Mouse (Mus musculus) embryonic facial prominence, embryonic 11.5 days (tissue): ENCODE measurements around the gene Atp8a1. TPM values are rescaled to one million over a fixed set of nuclear protein-coding genes. Genes with fewer than 3 reads are reported as not detected.

ENCODE experiments used
- ATAC-seq: fragments of 200-750 bp; cut with Nextera tagmentation; replicated peaks from 2 replicates; pipeline ENCODE4 v1.8.0; 2017; ENCODE audit warnings: low read depth; ENCODE audit not compliant: insufficient number of reproducible peaks, low FRiP score, low TSS enrichment
- DNase-seq: peaks from one replicate; pipeline ENCODE4 v3.0.0-alpha.2; 2015; ENCODE audit warnings: low spot score
- H3K27ac ChIP-seq: fragments of 300-500 bp; sonication (generic); replicated peaks from 2 replicates; pipeline ENCODE4 v1.5.1; 2014; ENCODE audit warnings: mild to moderate bottlenecking, low read depth, low read length, control low read depth
- H3K27me3 ChIP-seq: fragments of 300-500 bp; sonication (generic); 2 replicates; pipeline ENCODE4 v1.6.1; 2014; ENCODE audit warnings: mild to moderate bottlenecking, low read length, moderate library complexity, mixed read lengths; ENCODE audit not compliant: control insufficient read depth, insufficient read depth
- H3K36me3 ChIP-seq: fragments of 300-500 bp; sonication (generic); replicated peaks from 2 replicates; pipeline ENCODE4 v1.6.1; 2014; ENCODE audit warnings: low read depth, mild to moderate bottlenecking, low read length, moderate library complexity, mixed read lengths; ENCODE audit not compliant: control insufficient read depth, insufficient read depth
- H3K4me1 ChIP-seq: fragments of 300-500 bp; sonication (generic); 2 replicates; pipeline ENCODE4 v1.6.1; 2014; ENCODE audit warnings: low read length, mixed read lengths; ENCODE audit not compliant: control insufficient read depth, insufficient read depth
- H3K4me2 ChIP-seq: fragments of 300-500 bp; sonication (generic); 2 replicates; pipeline ENCODE4 v1.6.1; 2014; ENCODE audit warnings: low read depth, mild to moderate bottlenecking, control low read depth, low read length, moderate library complexity
- H3K4me3 ChIP-seq: fragments of 300-500 bp; sonication (generic); 2 replicates; pipeline ENCODE4 v1.5.1; 2014; ENCODE audit warnings: low read depth, low read length, control low read depth
- H3K9ac ChIP-seq: fragments of 300-500 bp; sonication (generic); replicated peaks from 2 replicates; pipeline ENCODE4 v1.6.1; 2014; ENCODE audit warnings: mild to moderate bottlenecking, control low read depth, low read length
- H3K9me3 ChIP-seq: fragments of 300-500 bp; sonication (generic); replicated peaks from 2 replicates; pipeline ENCODE4 v1.6.1; 2016; ENCODE audit warnings: mild to moderate bottlenecking, low read length, inconsistent platforms, mixed read lengths; ENCODE audit not compliant: control insufficient read depth
- WGBS: fragments of 180-500 bp; shearing (Covaris S2); extraction: QIAGEN DNeasy Blood & Tissue Kit; methylation state at CpG from one replicate; pipeline ENCODE4 v1.1.7; 2014; 5-methylcytosine and 5-hydroxymethylcytosine counted together
- polyA plus RNA-seq: library from polyadenylated mRNA; unstranded; fragments of >200 nt; fragmentation: Nextera tagmentation; extraction: Ambion mirVana; gene quantifications from 2 replicates; pipeline ENCODE4 v1.2.1, GENCODE M21; 2014

The Atp8a1 gene
- polyA plus RNA-seq, 1 experiment from 2014 or later: 14.9 TPM

GRCm38 (mm10) chr5:67863950-67864391 lies 16.7 kb upstream of the Atp8a1 start:
- no peak overlapping the region for H3K9ac ChIP-seq
- no peaks in the 10 kb centered on the region for H3K4me1 ChIP-seq
- no peaks in the 10 kb centered on the region for H3K36me3 ChIP-seq
- H3K27ac ChIP-seq: no peak overlapping the region
- no peak overlapping the region for H3K4me3 ChIP-seq
- 56% methylated on average over 10 of the region's 10 CpGs for WGBS
- ATAC-seq (no peak), DNase-seq (peak; percentile 15)
- no peaks in the 10 kb centered on the region for H3K27me3 ChIP-seq
- H3K9me3 ChIP-seq: no peaks in the 10 kb centered on the region
- H3K4me2 ChIP-seq: no peak overlapping the region

GRCm38 (mm10) chr5:67854963-67855606 lies 7.9 kb upstream of the Atp8a1 start:
- no peak overlapping the region for H3K27ac ChIP-seq
- H3K9ac ChIP-seq: no peak overlapping the region
- no peaks in the 10 kb centered on the region for H3K36me3 ChIP-seq
- DNase-seq (no peak), ATAC-seq (no peak)
- 83% methylated on average over 6 of the region's 6 CpGs for WGBS
- H3K9me3 ChIP-seq: no peaks in the 10 kb centered on the region
- H3K4me3 ChIP-seq: no peak overlapping the region
- H3K27me3 ChIP-seq: no peaks in the 10 kb centered on the region
- H3K4me1 ChIP-seq: no peaks in the 10 kb centered on the region
- no peak overlapping the region for H3K4me2 ChIP-seq

- no peaks in the 10 kb centered on the region for H3K27me3 ChIP-seq
Observed at GRCm38 (mm10) chr5:67852860-67853259, 5.6 kb upstream of the Atp8a1 start.

GRCm38 (mm10) chr5:67849411-67849810 lies 2.2 kb upstream of the Atp8a1 start:
- no peak for DNase-seq
- H3K4me2 ChIP-seq: no peak overlapping the region
- no peak overlapping the region for H3K4me3 ChIP-seq
- WGBS: 69% methylated on average over 4 of the region's 4 CpGs
- H3K9me3 ChIP-seq: no peaks in the 10 kb centered on the region
- H3K36me3 ChIP-seq: no peaks in the 10 kb centered on the region
- ATAC-seq: no peak
- no peak overlapping the region for H3K27ac ChIP-seq
- H3K27me3 ChIP-seq: 0 out of 2 replicates have a peak, but pooled peaks cover 2% of the 10 kb centered on the region
- H3K9ac ChIP-seq: no peak overlapping the region
- H3K4me1 ChIP-seq: no peaks in the 10 kb centered on the region

More at GRCm38 (mm10) chr5:67852860-67853259, 5.6 kb upstream of the Atp8a1 start:
- H3K36me3 ChIP-seq: no peaks in the 10 kb centered on the region
- 76% methylated on average over 2 of the region's 2 CpGs for WGBS
- no peak overlapping the region for H3K4me2 ChIP-seq
- no peak overlapping the region for H3K4me3 ChIP-seq
- no peaks in the 10 kb centered on the region for H3K4me1 ChIP-seq
- no peaks in the 10 kb centered on the region for H3K9me3 ChIP-seq
- DNase-seq (no peak), ATAC-seq (no peak)
- no peak overlapping the region for H3K9ac ChIP-seq
- no peak overlapping the region for H3K27ac ChIP-seq

GRCm38 (mm10) chr5:67848511-67849014 lies 1.3 kb upstream of the Atp8a1 start:
- Histone ChIP-seq H3K4me1 (no peaks in the 10 kb centered on the region), H3K27me3 (0 out of 2 replicates have a peak, but pooled peaks cover 2% of the 10 kb centered on the region), H3K9ac (no peak overlapping the region), H3K4me3 (no peak overlapping the region), H3K27ac (no peak overlapping the region), H3K36me3 (no peaks in the 10 kb centered on the region), H3K4me2 (no peak overlapping the region), H3K9me3 (no peaks in the 10 kb centered on the region)
- 76% methylated on average over 12 of the region's 12 CpGs for WGBS
- no peak for ATAC-seq
- DNase-seq: no peak

- WGBS: under 1% methylated on average over 38 of the region's 39 CpGs
- Histone ChIP-seq H3K4me1 (no peaks in the 10 kb centered on the region), H3K27ac (no peak overlapping the region), H3K9ac (peak overlapping the region; percentile 22), H3K4me3 (peak overlapping the region; percentile 76), H3K27me3 (0 out of 2 replicates have a peak, but pooled peaks cover 2% of the 10 kb centered on the region), H3K36me3 (no peaks in the 10 kb centered on the region), H3K4me2 (peak overlapping the region; percentile 93), H3K9me3 (no peaks in the 10 kb centered on the region)
- peak; percentile 54 for DNase-seq
- ATAC-seq: no peak
Observed at GRCm38 (mm10) chr5:67846361-67847224, 641 bp downstream of the Atp8a1 start.

- Histone ChIP-seq H3K36me3 (no peaks in the 10 kb centered on the region), H3K9me3 (no peaks in the 10 kb centered on the region), H3K27me3 (0 out of 2 replicates have a peak, but pooled peaks cover 2% of the 10 kb centered on the region), H3K4me2 (peak overlapping the region; percentile 1; the same call in 1 of the 2 replicates), H3K27ac (no peak overlapping the region), H3K4me3 (no peak overlapping the region), H3K9ac (no peak overlapping the region), H3K4me1 (no peaks in the 10 kb centered on the region)
- WGBS: 20% methylated on average over 8 of the region's 8 CpGs
- DNase-seq (peak; percentile 45), ATAC-seq (no peak)
Observed at GRCm38 (mm10) chr5:67845190-67845691, 2.0 kb downstream of the Atp8a1 start.
